Mouse (Mus musculus) neural tube, embryonic 15.5 days (tissue): ENCODE data around the gene Med18. TPM values are rescaled to one million over a fixed set of nuclear protein-coding genes. Genes with fewer than 3 reads are reported as not detected.

Experiments
- ATAC-seq: fragments of 200-750 bp; cut with Nextera tagmentation; 2 replicates; pipeline ENCODE4 v1.8.0; 2017; ENCODE audit warnings: mild to moderate bottlenecking, moderate TSS enrichment, moderate library complexity; ENCODE audit not compliant: low FRiP score
- H3K27ac ChIP-seq: fragments of 300-500 bp; sonication (generic); replicated peaks from 2 replicates; pipeline ENCODE4 v1.5.1; 2015; ENCODE audit warnings: mild to moderate bottlenecking, inconsistent platforms
- H3K27me3 ChIP-seq: fragments of 300-500 bp; sonication (generic); replicated peaks from 2 replicates; pipeline ENCODE4 v1.6.1; 2015; ENCODE audit warnings: inconsistent platforms
- H3K36me3 ChIP-seq: fragments of 300-500 bp; sonication (generic); 2 replicates; pipeline ENCODE4 v1.6.1; 2015; ENCODE audit warnings: inconsistent platforms
- H3K4me1 ChIP-seq: fragments of 300-500 bp; sonication (generic); 2 replicates; pipeline ENCODE4 v1.6.1; 2015; ENCODE audit warnings: inconsistent platforms
- H3K4me2 ChIP-seq: fragments of 300-500 bp; sonication (generic); 2 replicates; pipeline ENCODE4 v1.6.1; 2015; ENCODE audit warnings: inconsistent platforms, mild to moderate bottlenecking, moderate library complexity
- H3K4me3 ChIP-seq: fragments of 300-500 bp; sonication (generic); replicated peaks from 2 replicates; pipeline ENCODE4 v1.5.1; 2015; ENCODE audit warnings: mild to moderate bottlenecking, inconsistent platforms
- H3K9ac ChIP-seq: fragments of 300-500 bp; sonication (generic); replicated peaks from 2 replicates; pipeline ENCODE4 v1.6.1; 2015; ENCODE audit warnings: mild to moderate bottlenecking, inconsistent platforms
- H3K9me3 ChIP-seq: fragments of 300-500 bp; sonication (generic); replicated peaks from 2 replicates; pipeline ENCODE4 v1.6.1; 2016; ENCODE audit warnings: inconsistent platforms
- WGBS: fragments of 180-500 bp; shearing (Covaris S2); methylation state at CpG from one replicate; pipeline ENCODE4 v1.1.7; 2015; ENCODE audit warnings: mixed read lengths; 5-methylcytosine and 5-hydroxymethylcytosine counted together
- polyA plus RNA-seq: library from polyadenylated mRNA; unstranded; fragments of >200 nt; fragmentation: Nextera tagmentation; extraction: Ambion mirVana; gene quantifications from 2 replicates; pipeline ENCODE4 v1.2.1, GENCODE M21; 2015

The Med18 gene
- polyA plus RNA-seq, 1 experiment from 2014 or later, result 13.9 TPM

- 64% methylated on average over 8 of the region's 8 CpGs for WGBS
- ATAC-seq, result no peak
- Histone ChIP-seq H3K9me3 (no peaks in the 10 kb centered on the region), H3K4me3 (no peak overlapping the region), H3K27me3 (no peaks in the 10 kb centered on the region), H3K9ac (no peak overlapping the region), H3K36me3 (no peaks in the 10 kb centered on the region), H3K4me1 (no peaks in the 10 kb centered on the region), H3K4me2 (no peak overlapping the region), H3K27ac (no peak overlapping the region)
Measured at GRCm38 (mm10) chr4:132411322-132412094, 52.2 kb downstream of the Med18 start.

GRCm38 (mm10) chr4:132409587-132410229 lies 54.0 kb downstream of the Med18 start:
- WGBS, result 90% methylated on average over 4 of the region's 4 CpGs
- Histone ChIP-seq H3K9me3 (no peaks in the 10 kb centered on the region), H3K27me3 (no peaks in the 10 kb centered on the region), H3K9ac (no peak overlapping the region), H3K4me2 (no peak overlapping the region), H3K27ac (no peak overlapping the region), H3K36me3 (no peaks in the 10 kb centered on the region), H3K4me1 (no peaks in the 10 kb centered on the region), H3K4me3 (no peak overlapping the region)
- no peak for ATAC-seq

Other genes starting within 250 kb of the Med18 start
- gene Gmeb1, start 202.3 kb downstream of the Med18 start, polyA plus RNA-seq, result 37.7 and 39.0 TPM in 2 replicates
- 36.5 and 43.6 TPM in 2 replicates for gene Taf12, start 189.5 kb downstream of the Med18 start, polyA plus RNA-seq
- 3.4 and 3.5 TPM in 2 replicates for gene Rab42, start 160.5 kb downstream of the Med18 start, polyA plus RNA-seq
- gene Trnau1ap, start 134.4 kb downstream of the Med18 start, polyA plus RNA-seq, result 69.9 and 70.3 TPM in 2 replicates
- 28.2 and 45.5 TPM in 2 replicates for gene Rcc1, start 110.3 kb downstream of the Med18 start, polyA plus RNA-seq
- gene Phactr4, start 41.4 kb downstream of the Med18 start, polyA plus RNA-seq, result 6.5 and 8.5 TPM in 2 replicates
- 11.9 and 14.2 TPM in 2 replicates for gene Sesn2, start 46.6 kb upstream of the Med18 start, polyA plus RNA-seq
- 1,367 and 1,513 TPM in 2 replicates for gene Atpif1, start 69.7 kb upstream of the Med18 start, polyA plus RNA-seq
- 135 and 146 TPM in 2 replicates for gene Dnajc8, start 71.6 kb upstream of the Med18 start, polyA plus RNA-seq
- 0.65 and 1.2 TPM in 2 replicates for gene Ptafr, start 100.1 kb upstream of the Med18 start, polyA plus RNA-seq
- 11.1 and 16.2 TPM in 2 replicates for gene Eya3, start 175.1 kb upstream of the Med18 start, polyA plus RNA-seq